Mouse (Mus musculus): Measurements from ENCODE around the gene Abcc2. TPM values are rescaled to one million over a fixed set of nuclear protein-coding genes. Genes with fewer than 3 reads are reported as not detected.

Gene Abcc2
- polyA plus RNA-seq, 1 experiment, result not detected

DNA sequence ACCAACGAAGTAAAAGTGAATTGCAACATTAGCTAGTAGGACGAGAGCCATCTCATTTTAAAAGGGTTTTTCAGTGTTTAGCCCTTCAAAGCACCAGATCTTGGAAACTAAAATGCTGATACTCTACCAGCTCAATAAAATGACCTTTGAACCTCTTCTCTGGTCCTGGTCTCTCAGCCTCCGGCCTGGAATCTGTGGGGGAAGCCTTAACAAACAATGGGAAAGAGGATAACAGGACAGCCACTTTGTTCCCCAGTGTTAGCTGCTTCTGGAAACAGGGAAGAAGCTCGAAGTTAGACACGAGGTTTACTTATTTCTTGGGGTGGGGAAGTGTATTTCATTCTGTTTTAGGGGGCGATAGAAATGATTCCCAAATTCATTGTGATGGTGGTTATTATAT, 9.7 kb upstream of the Abcc2 start:
- H3K27ac ChIP-seq (ENCODE audit: insufficient read depth, low read depth, low read length), result no peak overlapping the region
- no peaks in the 10 kb centered on the region for H3K4me1 ChIP-seq (ENCODE audit: control insufficient read depth, insufficient read depth, low read length)
- H3K4me3 ChIP-seq (ENCODE audit: insufficient read depth, low read depth, low read length), result no peak overlapping the region
- TF ChIP-seq POLR2A (IDR thresholded peaks at IDR 0.05; ENCODE audit: insufficient read depth, low read depth, low read length) (no peak), CTCF (IDR thresholded peaks at IDR 0.05; ENCODE audit: insufficient read depth, low read depth, low read length) (no peak)
- WGBS, result 82% methylated on average over 6 of the region's 6 CpGs

DNA sequence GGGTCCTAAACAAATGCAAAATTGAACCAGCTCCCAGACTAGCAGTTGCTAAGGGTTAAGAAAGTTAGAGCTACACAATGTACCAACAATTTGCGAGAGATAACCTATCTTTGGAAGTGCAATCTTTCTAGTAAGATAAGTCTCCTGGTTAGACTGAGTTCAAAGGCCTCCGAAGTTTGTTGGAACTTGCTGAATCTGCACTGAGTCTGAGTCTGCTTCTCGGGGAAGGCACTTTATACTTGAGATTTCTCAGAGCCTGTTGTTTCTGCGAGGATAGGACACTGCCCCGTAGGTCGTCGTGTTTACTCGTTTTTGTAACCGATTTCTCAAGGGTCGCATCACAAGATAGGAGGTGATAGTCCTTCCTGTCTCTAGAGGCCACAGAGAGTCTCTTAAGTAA, 6.6 kb upstream of the Abcc2 start:
- no peak for TF ChIP-seq CTCF (IDR thresholded peaks at IDR 0.05; ENCODE audit: insufficient read depth, low read depth, low read length)
- no peak for TF ChIP-seq POLR2A (IDR thresholded peaks at IDR 0.05; ENCODE audit: insufficient read depth, low read depth, low read length)
- H3K4me3 ChIP-seq (ENCODE audit: insufficient read depth, low read depth, low read length), result no peak overlapping the region
- WGBS, result 84% methylated on average over 10 of the region's 10 CpGs

DNA sequence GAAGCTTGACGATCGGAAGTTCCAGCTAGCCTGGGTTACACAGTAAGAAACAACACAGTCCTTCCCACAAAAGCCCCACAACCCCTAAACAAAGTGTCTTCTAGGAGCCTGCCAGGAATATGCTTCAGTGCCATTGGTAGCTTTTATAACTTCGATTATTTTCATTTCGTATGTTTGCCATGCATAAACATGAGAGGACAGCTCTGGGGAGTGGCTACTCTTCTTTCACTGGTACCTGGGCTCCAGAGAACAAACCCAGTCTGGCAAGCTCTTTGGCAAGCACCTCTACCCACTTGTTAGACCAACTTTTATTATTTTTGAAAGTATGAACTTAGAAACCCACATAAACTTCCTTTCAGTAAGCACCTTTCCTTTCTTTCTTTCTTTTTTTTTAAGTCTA, 5.4 kb upstream of the Abcc2 start:
- no peak overlapping the region for H3K4me3 ChIP-seq (ENCODE audit: insufficient read depth, low read depth, low read length)
- TF ChIP-seq CTCF (IDR thresholded peaks at IDR 0.05; ENCODE audit: insufficient read depth, low read depth, low read length) (no peak), POLR2A (IDR thresholded peaks at IDR 0.05; ENCODE audit: insufficient read depth, low read depth, low read length) (no peak)
- H3K27ac ChIP-seq (ENCODE audit: insufficient read depth, low read depth, low read length), result no peak overlapping the region
- 66% methylated on average over 4 of the region's 4 CpGs for WGBS
- no peaks in the 10 kb centered on the region for H3K4me1 ChIP-seq (ENCODE audit: control insufficient read depth, insufficient read depth, low read length)

More for the DNA sequence above, 6.6 kb upstream of the Abcc2 start:
- no peak overlapping the region for H3K27ac ChIP-seq (ENCODE audit: insufficient read depth, low read depth, low read length)
- no peaks in the 10 kb centered on the region for H3K4me1 ChIP-seq (ENCODE audit: control insufficient read depth, insufficient read depth, low read length)

DNA sequence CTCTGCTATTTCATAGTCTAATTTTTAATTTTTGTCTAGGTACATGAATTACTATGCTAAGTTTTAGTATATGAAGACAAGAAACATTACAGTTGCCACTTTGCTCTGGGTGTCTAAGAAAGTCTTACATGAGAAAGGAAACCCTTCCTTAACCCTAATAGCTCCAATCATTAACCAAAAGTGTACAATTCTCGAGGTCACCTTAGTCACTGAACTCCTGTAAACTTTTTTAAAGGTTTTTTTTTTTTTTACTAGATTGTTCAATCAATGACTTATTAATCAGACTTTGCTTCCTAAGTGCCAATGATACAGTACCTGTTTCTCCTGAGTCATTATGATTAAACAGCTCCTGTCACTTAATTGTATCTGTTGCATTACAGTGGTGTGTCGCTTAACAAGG, 4.7 kb upstream of the Abcc2 start:
- H3K4me1 ChIP-seq (ENCODE audit: control insufficient read depth, insufficient read depth, low read length), result no peaks in the 10 kb centered on the region
- 77% methylated on average over 2 of the region's 2 CpGs for WGBS
- no peak overlapping the region for H3K4me3 ChIP-seq (ENCODE audit: insufficient read depth, low read depth, low read length)
- TF ChIP-seq POLR2A (IDR thresholded peaks at IDR 0.05; ENCODE audit: insufficient read depth, low read depth, low read length) (no peak), CTCF (IDR thresholded peaks at IDR 0.05; ENCODE audit: insufficient read depth, low read depth, low read length) (no peak)
- H3K27ac ChIP-seq (ENCODE audit: insufficient read depth, low read depth, low read length), result no peak overlapping the region

DNA sequence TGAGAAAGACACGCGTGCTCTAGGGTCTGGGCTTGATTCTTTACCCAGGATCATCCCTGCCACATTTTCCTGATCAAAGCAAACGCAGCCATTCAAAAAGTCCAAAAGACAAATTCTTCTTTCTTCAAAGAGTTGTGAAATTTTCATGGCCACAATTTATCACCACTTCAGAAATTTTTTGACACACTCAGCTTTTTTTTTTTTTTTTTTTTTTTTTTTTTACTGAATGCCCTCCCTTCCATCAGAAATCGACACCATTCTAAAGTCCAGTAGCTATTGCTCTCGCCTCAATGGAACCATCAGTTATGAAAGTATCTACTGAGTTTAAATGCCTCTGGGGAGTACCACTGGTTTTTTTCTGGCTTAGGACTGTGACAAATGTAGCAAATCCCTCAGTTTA, 1.6 kb upstream of the Abcc2 start:
- TF ChIP-seq CTCF (IDR thresholded peaks at IDR 0.05; ENCODE audit: insufficient read depth, low read depth, low read length) (no peak), POLR2A (IDR thresholded peaks at IDR 0.05; ENCODE audit: insufficient read depth, low read depth, low read length) (no peak)
- Histone ChIP-seq H3K4me3 (ENCODE audit: insufficient read depth, low read depth, low read length) (no peak overlapping the region), H3K4me1 (ENCODE audit: control insufficient read depth, insufficient read depth, low read length) (no peaks in the 10 kb centered on the region), H3K27ac (ENCODE audit: insufficient read depth, low read depth, low read length) (no peak overlapping the region)
- WGBS, result 91% methylated on average over 5 of the region's 5 CpGs

DNA sequence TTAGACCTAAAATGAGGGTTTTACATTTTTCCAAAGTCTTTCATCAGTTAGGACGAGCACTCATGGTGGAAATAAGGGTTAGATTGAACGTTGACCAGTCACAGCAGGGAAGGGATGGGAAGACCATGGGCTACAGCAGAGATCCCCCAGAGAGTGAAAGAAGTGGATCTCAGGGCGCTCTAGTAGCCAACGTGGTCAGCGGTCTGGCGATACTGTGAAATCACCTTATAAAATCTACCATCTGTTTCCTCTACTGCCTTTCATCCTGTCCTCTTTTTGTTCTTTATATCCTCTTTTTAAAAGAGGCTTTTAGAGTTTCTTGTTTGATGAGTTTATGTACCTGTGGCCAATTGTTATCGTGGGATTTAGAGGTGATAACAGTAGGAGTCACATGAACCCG, 2.8 kb downstream of the Abcc2 start:
- Histone ChIP-seq H3K4me3 (ENCODE audit: insufficient read depth, low read depth, low read length) (no peak overlapping the region), H3K27ac (ENCODE audit: insufficient read depth, low read depth, low read length) (no peak overlapping the region), H3K4me1 (ENCODE audit: control insufficient read depth, insufficient read depth, low read length) (no peaks in the 10 kb centered on the region)
- WGBS, result 83% methylated on average over 8 of the region's 8 CpGs
- TF ChIP-seq POLR2A (IDR thresholded peaks at IDR 0.05; ENCODE audit: insufficient read depth, low read depth, low read length), result no peak
- TF ChIP-seq CTCF (IDR thresholded peaks at IDR 0.05; ENCODE audit: insufficient read depth, low read depth, low read length), result no peak

DNA sequence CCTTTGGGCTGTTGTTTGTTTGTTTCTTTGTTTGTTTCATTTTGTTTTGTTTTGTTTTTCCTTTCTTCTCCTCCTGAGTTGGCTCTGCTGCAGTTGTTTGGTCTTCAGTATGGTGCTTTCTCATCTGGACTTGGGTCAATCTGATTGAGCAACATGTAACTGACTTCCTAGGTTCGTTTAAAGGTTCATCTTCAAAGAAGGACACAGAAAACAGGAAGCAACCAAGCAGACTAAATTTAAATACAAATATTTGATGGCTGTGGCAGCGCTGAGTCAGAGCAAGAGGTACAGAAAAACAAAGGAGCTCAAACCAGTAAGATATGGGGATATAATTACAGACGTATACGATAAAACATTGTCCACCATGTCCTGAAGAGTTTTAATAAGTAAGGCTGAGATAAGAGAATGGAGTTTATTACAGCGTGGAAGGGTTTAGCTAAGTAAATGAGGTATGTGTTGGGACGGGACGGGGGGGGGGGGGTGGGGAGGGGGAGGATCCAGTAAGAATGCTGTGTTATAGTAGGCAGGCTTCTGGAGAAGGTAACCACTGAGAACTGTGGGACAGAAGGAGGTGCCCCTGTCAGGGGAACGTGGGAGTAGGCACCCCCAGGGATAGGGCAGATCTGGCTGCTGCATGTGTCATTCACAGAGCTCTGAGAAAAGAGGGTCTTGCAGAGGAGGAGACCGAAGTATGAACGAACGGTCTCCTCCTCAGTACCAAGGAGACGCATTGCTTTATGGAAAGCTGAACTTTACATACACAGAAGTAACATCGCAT, 4.4 kb downstream of the Abcc2 start:
- WGBS, result 81% methylated on average over 13 of the region's 13 CpGs
- H3K4me1 ChIP-seq (ENCODE audit: control insufficient read depth, insufficient read depth, low read length), result no peaks in the 10 kb centered on the region
- no peak overlapping the region for H3K27ac ChIP-seq (ENCODE audit: insufficient read depth, low read depth, low read length)
- TF ChIP-seq CTCF (IDR thresholded peaks at IDR 0.05; ENCODE audit: insufficient read depth, low read depth, low read length) (no peak), POLR2A (IDR thresholded peaks at IDR 0.05; ENCODE audit: insufficient read depth, low read depth, low read length) (no peak)
- H3K4me3 ChIP-seq (ENCODE audit: insufficient read depth, low read depth, low read length), result no peak overlapping the region

DNA sequence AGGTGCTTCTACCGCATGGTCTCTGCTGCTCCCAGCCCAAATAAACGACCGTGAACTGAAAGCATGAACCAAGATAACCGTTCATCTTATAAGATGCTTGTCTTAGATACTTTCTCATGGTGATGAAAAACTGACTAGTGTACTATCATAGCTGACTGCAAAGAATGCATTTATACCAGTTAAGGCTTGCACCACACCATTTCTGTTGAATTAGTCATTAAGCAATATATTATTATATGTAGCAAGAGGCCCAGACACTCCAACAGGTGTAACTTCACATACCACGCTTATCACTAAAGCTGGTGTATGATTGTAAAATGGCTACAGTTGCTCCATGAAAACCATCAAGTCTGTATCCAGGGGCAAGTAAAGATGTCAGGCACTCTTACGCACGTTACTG, 7.8 kb downstream of the Abcc2 start:
- 96% methylated on average over 7 of the region's 7 CpGs for whole genome bisulfite sequencing
- H3K4me1 ChIP-seq (ENCODE audit: control insufficient read depth, insufficient read depth, low read length), result no peaks in the 10 kb centered on the region
- TF ChIP-seq CTCF (IDR thresholded peaks at IDR 0.05; ENCODE audit: insufficient read depth, low read depth, low read length) (no peak), POLR2A (IDR thresholded peaks at IDR 0.05; ENCODE audit: insufficient read depth, low read depth, low read length) (no peak)
- no peak overlapping the region for H3K27ac ChIP-seq (ENCODE audit: insufficient read depth, low read depth, low read length)
- no peak overlapping the region for H3K4me3 ChIP-seq (ENCODE audit: insufficient read depth, low read depth, low read length)

DNA sequence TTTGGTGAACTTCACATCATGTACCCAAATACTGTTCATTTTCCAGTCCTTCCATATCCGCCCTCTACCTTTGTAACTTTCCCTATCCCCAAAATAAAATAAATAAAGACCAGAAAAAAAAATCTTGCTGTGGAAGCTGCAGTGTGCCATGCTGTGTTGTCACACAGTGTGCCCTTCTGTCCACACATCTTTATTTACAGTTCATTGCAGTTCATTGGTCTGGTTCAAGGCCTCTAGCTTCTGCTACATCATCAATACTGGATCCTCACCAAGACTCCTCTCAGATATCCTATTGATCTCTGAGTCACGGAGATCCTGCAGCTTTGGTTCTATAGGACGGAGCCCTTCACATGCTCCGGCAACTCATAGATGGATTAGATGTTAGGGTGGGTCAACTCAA, 10.5 kb downstream of the Abcc2 start:
- WGBS, result 93% methylated on average over 4 of the region's 4 CpGs
- H3K4me3 ChIP-seq (ENCODE audit: insufficient read depth, low read depth, low read length), result no peak overlapping the region

More for the DNA sequence above, 10.5 kb downstream of the Abcc2 start:
- TF ChIP-seq CTCF (IDR thresholded peaks at IDR 0.05; ENCODE audit: insufficient read depth, low read depth, low read length), result no peak
- TF ChIP-seq POLR2A (IDR thresholded peaks at IDR 0.05; ENCODE audit: insufficient read depth, low read depth, low read length), result no peak
- Histone ChIP-seq H3K27ac (ENCODE audit: insufficient read depth, low read depth, low read length) (no peak overlapping the region), H3K4me1 (ENCODE audit: control insufficient read depth, insufficient read depth, low read length) (no peaks in the 10 kb centered on the region)

Data from olfactory bulb, adult 2 months (tissue).